Mouse (Mus musculus): ENCODE measurements around the gene Rbm20.

DNA sequence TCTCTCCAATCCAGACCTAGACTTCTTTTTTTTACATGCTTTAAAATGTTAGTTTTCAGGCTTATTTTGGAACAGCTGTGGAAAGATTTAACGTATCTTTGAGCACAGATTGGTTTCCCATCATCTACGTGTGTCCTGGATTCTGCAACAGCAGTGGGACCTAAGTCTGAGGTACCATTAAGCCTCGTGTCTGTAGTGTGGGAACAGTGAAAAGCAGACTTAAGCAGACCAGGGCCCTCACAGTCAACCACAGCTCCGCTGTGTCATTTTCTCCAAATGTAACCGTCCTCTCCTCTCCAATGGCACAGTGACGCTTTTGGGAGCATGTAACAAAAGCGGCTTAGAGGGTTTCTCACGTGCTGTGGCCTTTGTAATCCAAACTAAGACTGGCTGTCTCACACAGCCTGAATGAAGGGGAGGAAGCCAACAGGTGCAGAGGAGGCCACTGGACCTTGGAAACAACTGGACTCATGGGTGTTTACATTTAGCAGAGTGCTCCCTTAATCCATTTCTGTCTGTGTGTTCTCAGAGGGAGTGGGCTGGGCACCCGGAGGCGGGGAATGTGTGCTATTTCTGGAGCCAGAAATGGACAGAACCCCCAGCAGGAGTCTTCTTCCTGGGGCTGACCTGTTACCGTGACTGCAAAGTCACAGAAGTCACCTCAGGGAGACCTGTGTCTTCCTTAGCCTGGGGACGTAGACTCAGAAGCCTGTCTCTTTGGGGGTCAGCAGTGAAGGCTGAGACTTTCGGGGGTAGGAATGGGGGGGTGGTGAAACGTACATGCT lies 15.0 kb upstream of the Rbm20 start:
- TF ChIP-seq TCF12 (IDR thresholded peaks at IDR 0.05; ENCODE audit: low read depth, low read length) (no peak), MAX (IDR thresholded peaks at IDR 0.05; ENCODE audit: low read length) (no peak), ELF1 (IDR thresholded peaks at IDR 0.05; ENCODE audit: low read depth, low read length) (no peak), EP300 (IDR thresholded peaks at IDR 0.05; ENCODE audit: low read length) (no peak), MYC (IDR thresholded peaks at IDR 0.05; ENCODE audit: low read depth, low read length) (no peak), CTCF (conservative IDR thresholded peaks at IDR 0.05 in 1 of 2, IDR thresholded peaks at IDR 0.05 in 1 of 2; ENCODE audit: low read depth in 2 of 2, low read length in 2 of 2) (no peak), ZC3H11A (IDR thresholded peaks at IDR 0.05; ENCODE audit: low read depth, low read length) (no peak), UBTF (IDR thresholded peaks at IDR 0.05; ENCODE audit: low read depth, low read length) (no peak), POLR2A (IDR thresholded peaks at IDR 0.05; ENCODE audit: low read depth, low read length) (no peak), ETS1 (conservative IDR thresholded peaks at IDR 0.05; ENCODE audit: low read depth, low read length) (no peak), CHD2 (IDR thresholded peaks at IDR 0.05; ENCODE audit: low read length) (no peak), HCFC1 (IDR thresholded peaks at IDR 0.05; ENCODE audit: low read depth, low read length) (no peak)

All from CH12.LX (cell line).